Mouse (Mus musculus) adrenal gland, adult 8-10 months (tissue): Measurements from ENCODE around the gene Snrpa1. TPM values are rescaled to one million over a fixed set of nuclear protein-coding genes. Genes with fewer than 3 reads are reported as not detected.

Experiments
- DNase-seq: peaks from one replicate; pipeline ENCODE4 v3.0.0; 2022
- total RNA-seq, 4 experiments: library from RNA; stranded (reverse); gene quantifications; 2 replicates each; pipeline ENCODE4 v1.2.4; 2022

The Snrpa1 gene
- total RNA-seq, 4 experiments from 2014 or later, result 30.4 to 43.3 (median 34.4) TPM

DNA sequence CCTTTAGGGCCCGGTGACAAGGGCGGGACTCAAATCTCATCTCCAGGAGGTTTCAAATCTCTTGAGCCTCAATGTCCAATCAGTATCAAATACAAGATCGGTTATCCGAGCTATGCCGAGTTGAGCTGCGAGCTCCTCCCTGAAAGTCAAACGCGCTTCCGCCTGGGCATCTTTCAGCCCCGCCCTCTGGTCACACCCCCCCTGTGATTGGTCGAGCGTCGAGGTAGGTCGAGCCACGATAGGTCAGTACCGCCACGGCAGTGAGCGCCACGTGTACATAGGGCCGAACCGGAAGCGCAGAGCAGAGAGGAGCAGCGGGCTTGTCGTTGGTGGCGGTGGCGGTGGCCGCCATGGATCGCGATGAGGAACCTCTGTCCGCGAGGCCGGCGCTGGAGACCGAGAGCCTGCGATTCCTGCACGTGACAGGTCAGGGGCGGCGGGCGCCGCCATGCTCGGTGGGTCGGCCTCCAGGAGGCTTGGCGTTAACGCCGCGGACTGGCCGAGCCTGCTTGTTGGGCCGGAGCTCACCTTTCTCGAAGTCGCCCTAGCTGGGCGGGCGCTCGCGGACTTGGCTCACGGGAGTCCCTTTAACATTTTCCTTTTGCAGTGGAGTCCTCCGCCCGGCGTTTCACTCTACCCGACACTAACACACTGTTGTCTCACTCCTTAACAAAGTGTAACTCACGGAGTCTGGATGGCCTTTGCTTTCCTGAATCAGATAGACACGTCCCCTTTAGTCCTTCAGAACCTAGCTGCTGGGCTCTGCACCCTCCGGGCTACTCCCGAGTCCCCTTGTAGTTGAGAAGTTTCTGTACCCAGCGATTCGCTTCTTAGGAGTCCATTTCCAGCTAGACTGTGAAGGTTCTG, 20.8 kb downstream of the Snrpa1 start, which contains the start of gene Selenos:
Gene Selenos, plus strand, starts transcription at position 286 of the 867 bp plus-strand sequence.
- peak; percentile 97 for DNase-seq

DNA sequence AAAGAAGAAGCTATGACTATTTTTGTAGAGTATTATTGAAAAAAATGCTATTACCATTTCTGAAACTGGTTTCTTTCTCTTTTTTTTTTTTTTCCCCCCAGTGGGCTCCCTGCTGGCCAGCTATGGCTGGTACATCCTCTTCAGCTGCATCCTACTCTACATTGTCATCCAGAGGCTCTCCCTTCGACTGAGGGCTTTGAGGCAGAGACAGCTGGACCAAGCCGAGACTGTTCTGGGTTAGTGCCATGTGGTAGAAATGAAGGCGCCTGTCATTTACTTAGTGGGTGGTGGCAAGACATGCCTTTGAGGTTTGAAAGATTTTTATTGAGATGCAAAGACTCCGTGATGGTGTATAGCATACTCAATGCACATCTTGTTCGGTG, 21.4 kb downstream of the Snrpa1 start:
- no peak for DNase-seq

DNA sequence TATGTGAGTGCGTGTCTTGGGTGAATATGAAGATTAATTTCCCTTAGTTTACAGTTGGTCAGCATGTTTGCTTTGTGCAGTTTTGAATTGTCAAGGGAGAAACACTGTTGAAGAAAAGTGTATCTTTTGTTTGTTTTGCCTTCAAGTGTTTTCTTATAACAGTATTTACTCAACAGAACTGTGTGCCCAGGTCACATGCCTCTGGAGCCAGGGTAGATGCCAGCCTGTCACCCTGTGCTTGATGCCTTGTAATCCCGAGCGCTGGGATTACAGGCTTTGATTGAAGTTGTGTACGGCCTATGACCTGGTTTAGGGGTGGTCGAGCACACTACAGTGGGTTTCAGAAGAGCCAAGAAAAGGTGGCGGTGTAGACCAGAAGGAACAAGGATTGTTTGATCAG, 25.0 kb downstream of the Snrpa1 start:
- no peak for DNase-seq

DNA sequence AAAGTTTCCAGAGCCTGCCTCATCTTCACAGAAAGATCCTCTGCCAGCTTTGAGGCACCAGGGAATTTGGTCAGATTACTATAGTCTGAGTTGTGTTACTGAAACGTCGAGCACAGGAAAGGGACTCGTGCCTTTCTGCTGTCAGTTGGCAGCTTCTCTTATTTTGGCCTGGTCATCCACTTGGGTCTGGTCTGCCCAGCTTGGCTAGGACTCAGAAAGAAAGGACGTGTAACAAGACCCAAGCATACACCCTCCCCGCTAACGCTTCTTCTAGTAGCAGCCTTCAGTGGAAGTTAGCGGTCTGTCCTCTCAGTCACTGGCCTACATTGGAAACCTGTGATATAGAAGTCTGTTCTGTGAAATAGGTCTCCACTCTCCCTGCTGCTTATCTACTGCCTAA, 25.7 kb downstream of the Snrpa1 start:
- DNase-seq, result no peak

DNA sequence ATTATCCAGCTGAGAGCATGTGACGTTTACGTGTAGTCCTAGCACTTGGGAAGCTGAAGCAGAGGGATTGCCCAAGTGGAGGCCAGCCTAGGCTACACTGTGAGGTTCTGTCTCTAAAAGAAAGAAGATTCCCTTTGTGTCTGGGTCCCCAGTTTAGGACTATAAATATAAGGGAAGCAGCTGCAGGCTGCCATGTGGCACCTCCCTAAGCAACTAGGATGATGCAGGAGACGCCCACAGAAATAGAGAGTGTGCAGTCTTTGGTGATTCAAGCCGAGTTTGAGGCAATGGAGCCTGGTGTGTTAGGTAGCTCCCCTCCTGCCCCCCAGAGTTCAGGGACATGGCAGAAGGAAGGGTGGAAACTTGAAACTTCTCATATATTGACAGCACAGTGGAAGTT, 28.8 kb downstream of the Snrpa1 start:
- DNase-seq, result no peak

DNA sequence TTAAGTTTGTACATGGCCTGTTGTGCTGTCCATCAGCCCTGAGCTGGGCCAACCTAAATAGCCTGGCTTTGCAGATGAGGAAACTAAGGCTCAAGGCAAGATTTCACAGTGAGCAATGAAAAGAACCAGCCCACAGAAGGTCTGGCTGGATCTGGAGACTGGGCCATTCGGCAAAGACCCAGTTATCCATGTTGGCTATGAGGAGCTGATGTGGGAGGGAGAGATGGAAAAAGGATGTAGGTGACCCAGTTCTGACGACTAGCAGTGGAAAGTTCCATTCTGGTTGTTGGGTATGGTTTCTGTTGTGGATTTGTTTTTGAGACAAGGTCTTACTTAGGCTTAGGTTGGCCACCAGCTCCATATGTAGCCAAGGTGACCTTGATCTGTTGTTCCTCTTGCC, 29.3 kb downstream of the Snrpa1 start:
- no peak for DNase-seq

DNA sequence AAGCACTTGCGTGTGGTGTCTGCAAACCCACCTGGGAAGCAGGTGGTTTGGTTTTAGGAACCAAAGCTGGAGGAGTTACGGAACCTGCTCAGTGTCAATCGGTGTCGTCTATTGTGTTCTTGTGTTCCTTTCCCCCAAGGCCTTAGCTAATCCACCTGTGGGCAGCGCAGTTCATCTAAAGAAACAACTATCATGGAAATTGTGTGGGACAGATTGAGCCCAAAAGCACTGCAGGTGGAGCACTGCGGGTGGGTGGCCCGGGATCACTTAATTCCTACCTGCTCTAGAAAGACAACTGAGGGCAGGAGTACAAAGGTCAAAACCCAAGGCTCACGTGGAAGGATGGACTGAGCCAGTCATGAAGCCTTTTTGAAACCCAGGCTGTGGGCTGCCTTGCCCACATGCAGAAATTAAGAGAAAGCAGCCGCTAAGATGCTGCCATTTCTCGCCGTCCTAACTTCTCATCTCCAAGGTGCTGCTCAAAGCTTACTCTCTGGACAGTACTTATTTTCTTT, 31.9 kb downstream of the Snrpa1 start:
- DNase-seq, result no peak

DNA sequence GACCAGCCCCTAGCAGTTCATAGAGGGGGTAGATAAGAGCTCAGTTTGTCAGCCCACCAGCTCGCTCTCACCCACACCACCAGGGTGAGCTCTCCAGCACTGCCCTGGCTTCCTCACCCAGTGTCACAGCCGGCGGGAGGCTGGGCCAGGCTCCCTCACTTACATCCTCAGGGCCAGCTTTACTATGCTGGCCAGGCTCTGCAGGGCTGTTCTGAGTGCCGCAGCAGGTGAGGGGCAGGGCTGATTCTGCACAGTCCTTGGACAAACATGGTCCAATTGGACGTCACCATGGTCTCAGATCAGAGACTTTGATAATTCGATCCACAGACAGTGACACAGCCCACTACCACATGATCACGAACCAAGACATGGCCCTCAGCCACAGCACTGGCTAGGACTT, 32.8 kb downstream of the Snrpa1 start:
- DNase-seq, result no peak

DNA sequence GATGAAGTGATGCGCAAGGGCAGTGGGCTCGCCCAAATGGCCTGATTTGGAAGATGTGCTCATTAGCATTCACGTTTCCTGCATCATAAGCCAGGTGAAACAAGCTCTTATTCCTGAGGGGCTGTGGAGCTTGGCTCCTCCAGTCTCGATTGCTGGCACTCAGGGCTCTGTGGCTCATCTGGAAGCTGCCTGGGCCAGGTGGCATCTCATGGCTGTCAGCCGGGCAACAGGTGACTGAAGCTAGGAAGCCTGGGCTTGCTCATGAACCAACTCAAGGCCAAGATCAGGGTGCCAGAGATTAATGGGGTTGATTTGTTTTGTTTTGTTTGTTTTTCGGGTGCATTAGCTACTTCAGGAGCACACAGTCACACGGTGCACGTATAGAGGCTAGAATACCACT, 33.9 kb downstream of the Snrpa1 start:
- DNase-seq, result no peak

DNA sequence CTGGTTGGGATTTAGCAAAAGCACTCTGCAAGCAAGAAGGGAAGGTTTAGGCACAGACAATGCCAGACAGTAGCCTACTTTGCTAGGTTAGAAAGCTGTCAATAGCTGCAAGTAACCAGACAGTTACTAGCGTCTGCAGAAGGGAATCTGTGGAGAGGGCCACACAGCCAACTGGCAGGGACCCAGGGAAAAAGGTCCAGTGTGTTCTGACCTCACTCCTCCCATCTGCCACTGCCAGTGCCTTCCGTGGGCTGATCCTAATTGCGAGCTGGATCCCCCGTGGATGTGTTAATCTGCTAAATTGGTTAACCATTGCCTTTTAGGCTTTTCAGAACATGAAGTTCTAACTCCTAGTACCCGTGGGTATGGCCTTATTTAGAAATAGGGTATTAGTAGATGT, 35.3 kb downstream of the Snrpa1 start:
- DNase-seq, result no peak

DNA sequence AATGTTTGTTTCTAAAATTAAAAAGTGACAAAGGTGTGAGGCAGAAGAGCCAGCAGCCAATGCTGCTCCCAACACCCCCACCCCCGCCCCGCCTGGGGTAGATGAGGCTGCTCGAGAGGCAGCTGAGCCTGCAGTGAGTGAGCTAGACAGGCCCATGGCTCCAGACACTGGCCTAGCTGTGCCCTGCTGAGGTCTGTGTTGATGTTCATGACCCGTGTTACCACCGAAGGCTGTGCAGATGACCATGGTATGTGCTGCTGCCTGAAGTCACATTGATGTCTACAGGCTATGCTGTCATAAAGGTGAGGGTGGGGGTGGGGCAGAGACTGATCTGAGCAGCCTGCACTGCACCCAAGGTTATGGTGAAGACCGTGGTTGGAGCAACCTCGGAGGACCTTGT, 40.0 kb downstream of the Snrpa1 start:
- no peak for DNase-seq

DNA sequence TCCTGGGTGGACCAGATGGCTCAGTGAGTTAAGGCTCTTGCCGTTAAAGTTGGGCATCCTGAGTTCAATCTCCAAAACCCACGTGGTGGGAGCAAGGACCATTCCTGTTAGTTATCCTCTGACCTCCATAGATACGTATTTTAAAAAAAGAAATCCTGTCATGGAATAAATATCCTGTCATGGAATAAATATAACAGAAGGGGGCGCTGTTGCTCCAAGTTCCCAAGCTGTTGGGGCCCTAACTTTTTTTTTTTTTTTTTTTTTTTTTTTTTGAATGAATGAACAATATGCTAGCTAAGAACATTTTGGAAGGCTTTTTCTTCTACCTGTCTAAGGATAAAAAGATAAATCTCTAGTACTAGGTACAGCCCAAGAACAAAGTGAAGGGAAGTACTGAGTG, 43.1 kb downstream of the Snrpa1 start:
- DNase-seq, result no peak

DNA sequence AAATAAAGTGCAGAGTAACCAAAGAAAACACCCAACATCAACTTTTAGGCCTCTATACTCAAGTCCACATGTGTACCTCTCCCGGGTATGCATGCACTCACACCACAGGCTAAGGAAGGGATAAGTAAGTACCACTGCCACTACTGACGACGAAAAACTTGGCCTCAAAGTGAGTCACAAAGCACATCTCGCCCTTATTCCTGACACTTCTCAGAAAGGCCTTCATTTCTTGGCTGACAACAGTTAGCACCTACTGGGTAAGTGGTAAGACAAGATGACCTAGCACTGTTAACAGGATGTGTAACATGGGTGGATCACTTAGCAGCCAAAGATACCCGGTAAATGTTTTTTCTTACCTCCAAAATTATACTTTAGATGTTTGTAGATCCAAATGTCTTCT, 45.7 kb downstream of the Snrpa1 start:
- DNase-seq, result no peak

DNA sequence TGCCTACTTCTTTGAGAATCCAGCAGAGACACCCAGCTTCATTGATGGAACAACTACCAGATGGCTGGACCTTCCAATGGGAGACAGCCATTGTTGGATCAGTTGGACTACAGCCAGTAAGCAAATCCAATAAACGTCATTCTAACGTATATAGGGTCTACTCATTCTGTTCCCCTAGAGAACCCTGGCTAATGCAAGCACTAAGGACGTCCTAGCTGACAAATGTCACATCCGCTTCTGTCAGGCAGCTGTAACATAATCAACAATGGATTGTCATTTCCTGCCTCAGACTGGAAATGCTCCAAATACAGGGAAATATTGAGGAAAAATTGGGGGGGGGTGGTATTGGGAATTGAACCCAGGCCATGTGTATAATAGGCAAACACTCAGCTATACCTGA, 47.0 kb downstream of the Snrpa1 start:
- DNase-seq, result no peak

DNA sequence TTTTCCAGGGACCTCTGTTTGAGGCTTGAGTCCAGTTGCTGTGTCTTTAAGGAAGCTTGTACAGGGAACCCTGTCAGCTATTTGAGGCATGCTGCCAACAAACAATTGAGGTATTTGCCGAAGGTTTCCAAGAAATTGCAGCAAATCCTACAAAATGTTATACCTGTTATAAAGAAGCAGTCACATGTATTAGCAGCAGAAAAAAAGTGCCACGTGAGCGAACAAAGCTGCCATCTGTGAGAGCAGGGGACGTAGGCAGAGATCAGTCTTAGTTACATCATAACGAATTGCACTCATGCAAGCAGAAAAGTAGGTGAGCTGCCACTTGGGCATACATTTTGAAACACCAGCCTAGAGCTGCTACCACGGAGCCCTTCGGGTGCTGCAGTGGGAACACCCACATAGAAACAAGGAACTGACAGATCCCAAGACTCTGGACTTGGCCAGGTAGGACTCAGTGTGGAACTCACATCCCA, 47.8 kb downstream of the Snrpa1 start:
- DNase-seq, result no peak

DNA sequence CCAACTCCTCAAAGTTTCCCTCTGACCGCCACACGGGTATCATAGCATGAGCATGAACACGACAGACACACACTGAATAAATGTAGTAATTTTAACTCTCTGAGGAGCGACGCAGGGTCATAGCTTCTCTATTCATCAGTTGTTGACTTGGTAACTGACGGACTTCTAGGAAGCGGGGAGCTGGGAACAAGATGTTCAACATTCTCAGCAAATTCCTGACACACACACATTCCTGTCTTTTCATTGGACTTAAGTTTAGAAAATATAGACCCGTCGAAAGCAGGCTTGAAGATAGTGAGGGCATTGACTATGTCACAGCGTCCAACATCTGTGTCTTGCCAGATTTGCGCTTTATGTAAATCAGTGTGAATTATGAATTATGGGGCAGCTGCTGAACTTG, 48.4 kb downstream of the Snrpa1 start:
- DNase-seq, result no peak

DNA sequence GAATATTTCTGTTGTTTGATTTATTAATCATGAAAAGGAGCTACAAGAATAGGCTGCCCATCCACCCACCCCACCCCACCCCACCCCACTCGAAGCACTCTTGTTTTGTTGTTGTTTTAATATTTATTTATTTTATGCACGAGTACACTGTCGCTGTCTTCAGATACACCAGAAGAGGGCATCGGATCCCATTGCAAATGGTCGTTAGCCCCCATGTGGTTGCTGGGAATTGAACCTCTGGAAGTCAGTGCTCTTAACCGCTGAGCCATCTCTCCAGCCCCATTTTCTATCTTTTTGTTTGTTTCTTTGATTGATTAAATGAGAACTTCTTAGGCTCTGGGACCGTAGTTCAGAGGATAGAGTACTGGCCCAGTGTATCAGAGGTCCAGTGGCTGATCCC, 49.1 kb downstream of the Snrpa1 start:
- no peak for DNase-seq

DNA sequence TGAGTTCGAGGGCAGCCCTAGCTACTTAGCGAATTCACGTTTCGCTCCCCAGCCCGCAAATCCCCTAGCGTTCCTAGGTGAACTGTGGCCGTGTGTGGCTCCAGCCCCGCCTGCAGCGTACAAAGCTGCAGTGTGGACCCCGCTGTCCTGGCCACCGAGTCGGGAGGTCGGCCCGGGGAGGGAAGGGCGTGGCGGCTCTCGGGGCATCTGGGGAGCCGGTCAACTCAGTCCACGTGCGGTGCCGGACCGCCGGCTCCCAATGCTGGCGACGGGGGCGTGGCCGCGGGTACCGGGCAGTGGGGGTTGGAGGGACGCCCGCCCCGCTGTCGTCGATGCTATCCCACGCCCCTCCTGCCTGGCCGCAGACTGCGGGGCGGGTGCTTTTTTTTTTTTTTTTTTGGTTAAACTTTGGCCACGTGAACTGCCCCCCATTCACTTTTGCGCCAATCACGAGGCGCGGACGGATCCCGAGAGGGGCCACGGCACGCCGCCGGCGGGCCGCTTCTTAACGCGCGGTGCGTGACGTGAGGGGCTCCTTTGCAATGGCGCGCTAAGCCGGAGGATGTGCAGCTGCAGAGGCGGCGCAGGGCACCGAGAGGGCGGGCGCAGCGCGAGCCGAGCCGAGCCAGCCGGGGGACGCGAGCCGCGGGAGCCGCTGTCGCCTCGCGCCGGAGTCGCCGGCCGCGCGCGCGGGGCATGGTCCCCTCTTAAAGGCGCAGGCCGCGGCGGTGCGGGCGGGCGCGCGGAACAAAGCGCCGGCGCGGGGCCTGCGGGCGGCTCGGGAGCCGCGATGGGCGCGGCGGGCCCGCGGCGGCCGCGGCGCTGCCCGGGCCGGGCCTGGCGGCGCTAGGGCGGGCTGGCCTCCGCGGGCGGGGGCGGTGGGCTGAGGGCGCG, 50.4 kb downstream of the Snrpa1 start, which contains the start of gene Chsy1:
Gene Chsy1, plus strand, starts transcription at position 555 of the 894 bp plus-strand sequence.
- DNase-seq, result peak; percentile 83

DNA sequence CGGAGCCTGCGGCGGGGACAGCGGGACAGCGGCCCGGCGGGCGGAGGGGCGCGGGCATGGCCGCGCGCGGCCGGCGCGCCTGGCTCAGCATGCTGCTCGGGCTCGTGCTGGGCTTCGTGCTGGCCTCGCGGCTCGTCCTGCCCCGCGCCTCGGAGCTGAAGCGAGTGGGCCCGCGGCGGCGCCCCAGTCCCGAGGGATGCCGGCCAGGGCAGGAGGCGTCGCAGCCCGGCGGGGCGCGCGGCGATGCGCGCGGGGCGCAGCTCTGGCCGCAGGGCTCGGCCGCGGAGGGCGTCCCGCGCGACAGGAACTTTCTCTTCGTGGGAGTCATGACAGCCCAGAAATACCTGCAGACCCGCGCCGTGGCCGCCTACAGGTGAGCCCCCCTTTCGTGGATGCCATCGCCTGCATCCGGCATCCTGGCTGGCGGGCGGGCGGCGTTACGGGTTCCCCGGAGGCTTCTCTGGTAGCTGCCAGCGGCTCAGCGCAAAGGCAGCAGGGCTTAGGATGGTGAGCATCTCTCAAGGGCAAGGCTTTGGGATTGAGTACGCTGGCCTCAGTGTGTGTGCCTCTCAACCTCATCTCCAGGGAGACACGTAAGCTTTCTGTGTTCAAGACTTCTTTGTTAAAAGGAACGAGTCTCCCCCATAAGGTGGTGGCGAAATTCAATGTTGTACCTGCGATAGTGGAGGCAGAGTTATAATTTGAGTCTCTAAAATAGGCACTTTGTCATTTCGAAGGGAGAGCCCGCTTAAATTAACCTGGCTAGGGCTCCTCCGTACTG, 51.2 kb downstream of the Snrpa1 start:
- peak; percentile 20 for DNase-seq

DNA sequence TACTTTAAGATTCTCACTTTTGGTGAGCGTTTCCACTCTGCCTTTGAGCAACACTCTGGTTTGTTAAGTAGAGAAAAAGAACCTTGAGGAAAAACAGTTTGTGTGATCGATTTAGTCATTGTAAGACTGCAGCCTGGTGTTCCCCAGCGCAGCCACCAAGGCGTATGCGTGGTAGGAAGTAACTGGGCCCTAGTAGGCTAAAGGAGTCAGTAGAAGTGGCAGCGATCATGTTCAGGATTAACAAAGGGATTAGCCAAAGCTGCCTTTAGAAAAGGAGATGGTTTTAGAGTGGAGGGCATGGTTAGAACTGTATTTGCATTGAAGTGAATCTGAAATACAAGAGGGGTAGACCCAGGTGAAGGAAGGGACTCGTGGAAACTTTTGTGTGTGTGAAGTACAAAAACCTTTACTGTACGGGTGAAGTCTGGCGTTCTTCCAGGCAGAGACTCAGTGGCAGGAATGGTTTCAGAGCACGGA, 51.9 kb downstream of the Snrpa1 start:
- no peak for DNase-seq

DNA sequence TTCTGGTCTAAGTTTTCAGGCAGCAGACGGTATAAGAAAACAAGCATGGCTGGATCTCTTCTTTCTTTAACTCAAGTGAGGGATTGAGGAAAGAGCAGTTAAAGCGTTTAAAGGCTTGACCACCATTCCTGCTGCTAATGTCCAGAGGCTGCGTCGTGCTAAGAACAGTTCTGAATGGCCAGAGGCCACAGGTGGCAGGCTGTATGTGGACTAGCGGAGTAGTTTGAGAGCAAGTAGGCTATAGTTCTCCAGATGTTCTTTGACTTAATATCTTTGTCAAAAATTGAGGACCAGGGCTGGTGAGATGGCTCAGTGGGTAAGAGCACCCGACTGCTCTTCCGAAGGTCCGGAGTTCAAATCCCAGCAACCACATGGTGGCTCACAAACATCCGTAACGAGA, 52.4 kb downstream of the Snrpa1 start:
- no peak for DNase-seq

DNA sequence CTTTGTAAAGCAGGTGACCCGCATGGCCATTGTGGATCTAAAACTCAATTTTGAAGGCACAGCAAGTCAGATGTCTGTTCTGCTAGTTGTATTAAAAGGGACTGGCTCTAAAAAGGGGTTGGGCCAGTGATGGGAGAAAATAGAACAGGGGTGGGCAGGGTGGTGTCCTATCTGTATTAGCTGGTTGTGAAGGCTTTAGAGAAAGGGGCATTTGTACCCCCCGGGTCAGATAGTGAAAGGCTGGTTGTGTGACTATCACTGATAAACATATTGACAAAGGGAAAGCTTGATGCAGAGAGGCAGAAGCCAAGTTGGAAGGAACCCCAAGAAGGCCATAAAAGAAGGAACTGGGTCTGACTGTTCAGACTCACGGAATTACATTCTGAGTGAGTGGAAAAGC, 54.8 kb downstream of the Snrpa1 start:
- no peak for DNase-seq
